Mouse (Mus musculus) forebrain, embryonic 10.5 days (tissue): ENCODE data around the gene Dbi. TPM values are rescaled to one million over a fixed set of nuclear protein-coding genes. Genes with fewer than 3 reads are reported as not detected.
"Not testable (repeated sequence)": the region's sequence is repeated elsewhere in the genome, so short reads cannot be mapped to it uniquely, and the experiment has no call there.

Experiments
- DNase-seq: peaks from one replicate; pipeline ENCODE4 v3.0.0-alpha.2; 2017; ENCODE audit warnings: low spot score; ENCODE audit errors: extremely low spot score
- H3K27ac ChIP-seq: fragments of 300-500 bp; sonication (generic); 2 replicates; pipeline ENCODE4 v1.5.1; 2016; ENCODE audit warnings: mild to moderate bottlenecking
- H3K27me3 ChIP-seq: fragments of 300-500 bp; sonication (generic); 2 replicates; pipeline ENCODE4 v1.6.1; 2016; ENCODE audit warnings: mild to moderate bottlenecking; ENCODE audit not compliant: poor library complexity, severe bottlenecking
- H3K36me3 ChIP-seq: fragments of 300-500 bp; sonication (generic); replicated peaks from 2 replicates; pipeline ENCODE4 v1.6.1; 2016; ENCODE audit warnings: mild to moderate bottlenecking, moderate library complexity
- H3K4me1 ChIP-seq: fragments of 300-500 bp; sonication (generic); 2 replicates; pipeline ENCODE4 v1.6.1; 2016
- H3K4me3 ChIP-seq: fragments of 300-500 bp; sonication (generic); 2 replicates; pipeline ENCODE4 v1.5.1; 2016; ENCODE audit warnings: mild to moderate bottlenecking, moderate library complexity
- H3K9me3 ChIP-seq: fragments of 300-500 bp; sonication (generic); 2 replicates; pipeline ENCODE4 v1.6.1; 2016; ENCODE audit warnings: mild to moderate bottlenecking, moderate library complexity
- WGBS: fragments of 180-500 bp; shearing (Covaris S2); methylation state at CpG from one replicate; pipeline ENCODE4 v1.1.7; 2016; 5-methylcytosine and 5-hydroxymethylcytosine counted together
- polyA plus RNA-seq: library from polyadenylated mRNA; unstranded; fragments of >200 nt; fragmentation: Nextera tagmentation; extraction: Ambion mirVana; gene quantifications from 2 replicates; pipeline ENCODE4 v1.2.1, GENCODE M21; 2016

Dbi gene
- polyA plus RNA-seq, 1 experiment from 2014 or later = 870 TPM

GRCm38 (mm10) chr1:120093482-120094134, 27.3 kb downstream of the Dbi start:
- H3K4me1 ChIP-seq = peaks cover 11% of the 10 kb centered on the region
- not testable (repeated sequence) for H3K27ac ChIP-seq, H3K36me3 ChIP-seq, H3K9me3 ChIP-seq, H3K4me3 ChIP-seq, H3K27me3 ChIP-seq
- 55% methylated on average over 11 of the region's 14 CpGs for WGBS
- DNase-seq = peak; percentile 80

- Histone ChIP-seq H3K27me3 (0 out of 2 replicates have a peak, but pooled peaks cover 3% of the 10 kb centered on the region), H3K9me3 (0 out of 2 replicates have a peak, but pooled peaks cover 3% of the 10 kb centered on the region), H3K4me1 (peaks cover 20% of the 10 kb centered on the region), H3K36me3 (no peaks in the 10 kb centered on the region), H3K4me3 (no peak overlapping the region), H3K27ac (no peak overlapping the region)
- DNase-seq = no peak
- 87% methylated on average over 8 of the region's 8 CpGs for WGBS
Observed at GRCm38 (mm10) chr1:120090880-120091570, 29.9 kb downstream of the Dbi start.

- 18% methylated on average over 4 of the region's 5 CpGs for WGBS
- peaks cover 20% of the 10 kb centered on the region for H3K4me1 ChIP-seq
- 0 out of 2 replicates have a peak, but pooled peaks cover 3% of the 10 kb centered on the region for H3K27me3 ChIP-seq
- H3K36me3 ChIP-seq = no peaks in the 10 kb centered on the region
- DNase-seq = no peak
- 0 out of 2 replicates have a peak overlapping the region, but pooled peaks have one; percentile 48 for H3K27ac ChIP-seq
- H3K9me3 ChIP-seq = 0 out of 2 replicates have a peak, but pooled peaks cover 3% of the 10 kb centered on the region
- H3K4me3 ChIP-seq = no peak overlapping the region
Observed at GRCm38 (mm10) chr1:120089180-120089579, 31.7 kb downstream of the Dbi start.

- Histone ChIP-seq H3K36me3 (no peaks in the 10 kb centered on the region), H3K4me3 (no peak overlapping the region), H3K4me1 (peaks cover 37% of the 10 kb centered on the region), H3K9me3 (no peaks in the 10 kb centered on the region), H3K27ac (no peak overlapping the region), H3K27me3 (0 out of 2 replicates have a peak, but pooled peaks cover 3% of the 10 kb centered on the region)
- 62% methylated on average over 13 of the region's 13 CpGs for WGBS
- no peak for DNase-seq
Observed at GRCm38 (mm10) chr1:120086644-120087043, 34.2 kb downstream of the Dbi start.

GRCm38 (mm10) chr1:120085696-120086095, 35.2 kb downstream of the Dbi start:
- H3K9me3 ChIP-seq = no peaks in the 10 kb centered on the region
- no peak for DNase-seq
- no peak overlapping the region for H3K27ac ChIP-seq
- 62% methylated on average over 3 of the region's 3 CpGs for WGBS
- no peak overlapping the region for H3K4me3 ChIP-seq
- H3K27me3 ChIP-seq = 0 out of 2 replicates have a peak, but pooled peaks cover 3% of the 10 kb centered on the region
- H3K36me3 ChIP-seq = no peaks in the 10 kb centered on the region
- peaks cover 37% of the 10 kb centered on the region for H3K4me1 ChIP-seq

- Histone ChIP-seq H3K36me3 (no peaks in the 10 kb centered on the region), H3K4me3 (no peak overlapping the region), H3K27ac (no peak overlapping the region), H3K9me3 (no peaks in the 10 kb centered on the region), H3K27me3 (peaks cover 6% of the 10 kb centered on the region; the same call in 1 of the 2 replicates), H3K4me1 (peaks cover 30% of the 10 kb centered on the region)
- DNase-seq = no peak
- 66% methylated on average over 5 of the region's 5 CpGs for WGBS
Observed at GRCm38 (mm10) chr1:120083921-120084517, 36.9 kb downstream of the Dbi start.

GRCm38 (mm10) chr1:120082957-120083585, 37.8 kb downstream of the Dbi start:
- no peaks in the 10 kb centered on the region for H3K36me3 ChIP-seq
- WGBS = 42% methylated on average over 7 of the region's 7 CpGs
- no peak overlapping the region for H3K27ac ChIP-seq
- H3K4me3 ChIP-seq = no peak overlapping the region
- peaks cover 6% of the 10 kb centered on the region; the same call in 1 of the 2 replicates for H3K27me3 ChIP-seq
- H3K9me3 ChIP-seq = no peaks in the 10 kb centered on the region
- peaks cover 27% of the 10 kb centered on the region for H3K4me1 ChIP-seq
- DNase-seq = no peak

- 83% methylated on average over 1 of the region's 1 CpGs for whole genome bisulfite sequencing
- no peaks in the 10 kb centered on the region for H3K36me3 ChIP-seq
- no peaks in the 10 kb centered on the region for H3K9me3 ChIP-seq
- no peak overlapping the region for H3K4me3 ChIP-seq
- H3K27ac ChIP-seq = no peak overlapping the region
- peaks cover 30% of the 10 kb centered on the region for H3K4me1 ChIP-seq
- DNase-seq = no peak
- peaks cover 12% of the 10 kb centered on the region for H3K27me3 ChIP-seq
Observed at GRCm38 (mm10) chr1:120080632-120081031, 40.2 kb downstream of the Dbi start.

GRCm38 (mm10) chr1:120077746-120078410, 43.0 kb downstream of the Dbi start:
- Histone ChIP-seq H3K9me3 (no peaks in the 10 kb centered on the region), H3K4me3 (no peak overlapping the region)

GRCm38 (mm10) chr1:120075507-120075906, 45.4 kb downstream of the Dbi start:
- no peak overlapping the region for H3K4me3 ChIP-seq
- DNase-seq = no peak
- H3K36me3 ChIP-seq = no peaks in the 10 kb centered on the region
- H3K27me3 ChIP-seq = peaks cover 56% of the 10 kb centered on the region
- H3K4me1 ChIP-seq = peaks cover 40% of the 10 kb centered on the region
- H3K27ac ChIP-seq = no peak overlapping the region
- WGBS = 83% methylated on average over 5 of the region's 5 CpGs
- no peaks in the 10 kb centered on the region for H3K9me3 ChIP-seq

More at GRCm38 (mm10) chr1:120077746-120078410, 43.0 kb downstream of the Dbi start:
- peaks cover 37% of the 10 kb centered on the region for H3K27me3 ChIP-seq
- no peak for DNase-seq
- H3K4me1 ChIP-seq = peaks cover 40% of the 10 kb centered on the region
- H3K36me3 ChIP-seq = no peaks in the 10 kb centered on the region
- WGBS = 3% methylated on average over 9 of the region's 9 CpGs
- peak overlapping the region; percentile 21; the same call in 1 of the 2 replicates for H3K27ac ChIP-seq

GRCm38 (mm10) chr1:120074931-120075330, 45.9 kb downstream of the Dbi start:
- DNase-seq = no peak
- no peak overlapping the region for H3K4me3 ChIP-seq
- 75% methylated on average over 4 of the region's 4 CpGs for WGBS
- H3K27ac ChIP-seq = no peak overlapping the region
- H3K4me1 ChIP-seq = peaks cover 43% of the 10 kb centered on the region
- peaks cover 53% of the 10 kb centered on the region for H3K27me3 ChIP-seq
- no peaks in the 10 kb centered on the region for H3K36me3 ChIP-seq
- H3K9me3 ChIP-seq = no peaks in the 10 kb centered on the region

- peak overlapping the region; percentile 51 for H3K4me3 ChIP-seq
- 15% methylated on average over 4 of the region's 4 CpGs for WGBS
- H3K36me3 ChIP-seq = no peaks in the 10 kb centered on the region
- peak overlapping the region; percentile 59 for H3K27ac ChIP-seq
- peaks cover 53% of the 10 kb centered on the region for H3K27me3 ChIP-seq
- peaks cover 43% of the 10 kb centered on the region for H3K4me1 ChIP-seq
- DNase-seq = no peak
- no peaks in the 10 kb centered on the region for H3K9me3 ChIP-seq
Observed at GRCm38 (mm10) chr1:120074307-120074702, 46.6 kb downstream of the Dbi start.
